Mouse (Mus musculus) cerebellum, adult 11-12 months (tissue): ENCODE data around the gene Adam8.

Experiments used
- DNase-seq: peaks from one replicate; pipeline ENCODE4 v3.0.0; 2022

The Adam8 gene

DNA sequence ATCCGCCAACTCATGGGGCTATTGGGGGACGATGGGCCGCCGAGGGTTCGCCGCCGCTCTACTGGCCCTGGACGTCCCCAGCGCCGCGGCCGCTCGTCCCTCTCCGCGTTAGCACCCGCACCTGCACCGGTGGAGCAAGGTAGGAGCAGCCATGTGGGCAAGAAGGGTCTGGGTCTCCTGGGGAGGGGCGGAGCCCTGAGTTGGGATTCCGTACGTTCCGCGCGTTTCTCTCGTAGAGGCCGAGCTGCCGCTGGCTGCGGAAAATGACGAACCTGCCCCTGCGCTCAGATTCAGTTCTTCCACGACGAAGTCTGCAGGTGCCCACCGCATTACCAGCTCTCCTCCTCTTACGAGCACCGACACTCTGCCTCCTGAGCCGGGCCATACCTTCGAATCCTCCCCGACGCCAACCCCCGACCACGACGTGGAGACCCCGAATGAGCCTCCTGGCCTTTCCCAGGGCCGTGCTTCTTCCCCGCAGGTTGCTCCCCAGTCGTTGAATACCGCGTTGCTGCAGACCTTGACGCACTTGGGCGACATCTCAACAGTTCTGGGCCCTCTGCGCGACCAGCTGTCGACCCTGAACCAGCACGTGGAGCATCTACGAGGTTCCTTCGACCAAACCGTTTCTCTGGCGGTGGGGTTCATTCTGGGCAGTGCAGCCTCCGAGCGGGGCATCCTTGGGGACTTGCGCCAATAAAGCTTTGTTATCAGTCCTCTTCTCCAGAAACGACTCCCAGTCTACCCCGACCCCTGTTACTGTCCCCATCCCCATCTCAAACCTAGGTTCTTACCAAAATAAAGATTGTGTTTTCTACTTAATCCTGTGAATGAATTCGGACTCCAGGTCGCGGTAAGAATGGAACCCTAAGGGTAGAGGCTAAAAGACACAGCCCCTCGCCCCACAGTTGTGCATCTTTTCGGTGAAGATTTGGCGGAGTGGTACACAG is 47.8 kb downstream of the Adam8 start:
- DNase-seq, result no peak

DNA sequence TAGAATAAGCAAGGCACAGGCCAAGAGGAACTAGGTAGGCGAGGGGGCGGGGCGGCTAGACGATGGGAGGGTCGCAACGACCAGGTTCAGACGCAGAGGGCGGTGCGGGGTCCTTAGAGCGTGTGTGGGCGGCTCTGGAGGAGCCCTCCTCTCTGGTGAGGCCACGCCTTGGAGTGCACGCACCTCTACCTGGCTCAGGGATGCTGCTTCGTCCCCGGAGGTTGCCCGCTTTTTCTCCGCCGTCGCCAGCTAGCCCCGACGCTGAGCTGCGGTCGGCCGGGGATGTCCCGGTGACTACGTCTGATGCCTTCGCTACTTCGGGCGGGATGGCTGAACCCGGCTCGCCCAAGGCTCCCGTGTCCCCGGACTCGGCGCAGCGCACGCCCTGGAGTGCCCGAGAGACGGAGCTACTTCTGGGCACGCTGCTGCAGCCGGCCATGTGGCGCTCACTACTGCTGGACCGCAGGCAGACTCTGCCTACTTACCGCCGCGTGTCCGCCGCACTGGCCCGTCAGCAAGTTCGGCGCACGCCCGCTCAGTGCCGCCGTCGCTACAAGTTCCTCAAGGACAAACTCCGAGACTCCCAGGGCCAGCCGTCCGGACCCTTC is 48.6 kb downstream of the Adam8 start, which contains the start of gene Utf1:
Gene Utf1, plus strand, starts transcription at position 116 of the 608 bp plus-strand sequence.
- DNase-seq, result no peak

DNA sequence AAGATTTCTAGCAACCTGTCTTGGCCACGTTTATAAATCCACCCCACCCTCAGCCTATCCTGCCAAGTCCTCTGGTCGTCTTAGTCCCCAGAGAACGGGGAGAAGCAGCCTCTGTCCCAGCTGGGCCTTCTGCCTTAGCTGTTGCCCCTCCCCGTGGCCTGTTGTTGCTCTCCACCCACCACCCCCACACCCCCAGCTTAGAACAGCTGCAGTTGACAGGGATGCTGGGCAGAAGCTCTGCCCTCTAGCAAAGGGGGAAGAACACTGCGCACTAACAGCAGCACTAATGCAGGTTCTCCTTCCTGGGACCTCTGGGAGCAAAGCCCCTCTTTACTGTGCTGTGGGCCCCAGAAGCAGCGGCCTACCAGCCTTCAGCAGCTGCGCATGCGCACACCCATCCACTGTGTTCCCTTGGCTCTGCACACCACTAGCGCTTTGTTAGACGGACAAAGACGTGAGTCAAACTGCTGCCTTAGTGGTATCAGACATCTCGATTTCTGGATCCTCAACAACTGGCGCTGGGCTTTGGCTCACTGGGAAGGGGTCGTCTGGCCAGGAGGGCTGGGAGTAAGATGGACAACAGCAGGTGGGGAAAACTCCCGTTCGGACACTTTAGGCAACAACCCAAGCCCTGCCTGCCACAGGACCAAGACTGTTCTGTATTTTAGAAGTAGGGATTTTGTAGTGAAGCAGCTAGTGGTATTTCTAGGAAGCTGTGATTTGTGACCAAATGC is 51.7 kb downstream of the Adam8 start:
- no peak for DNase-seq

DNA sequence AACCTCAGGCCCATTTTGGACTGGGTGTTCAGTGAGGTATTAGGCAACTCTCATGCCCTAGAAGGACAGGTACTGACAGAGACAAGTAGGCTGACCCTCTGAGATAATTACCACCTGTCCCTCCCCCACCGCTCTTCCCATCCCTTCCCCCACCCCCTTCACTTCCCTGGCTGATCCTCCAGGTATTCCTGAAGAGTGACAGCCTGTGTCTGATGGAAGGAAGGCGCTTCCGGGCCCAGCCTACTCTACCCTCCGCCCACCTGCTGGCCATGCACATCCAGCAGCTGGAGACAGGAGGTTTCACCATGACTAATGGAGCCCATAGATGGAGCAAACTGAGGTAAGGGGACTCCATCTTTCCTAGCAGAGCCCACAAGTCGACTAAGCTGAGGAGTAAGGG is 54.6 kb downstream of the Adam8 start:
- no peak for DNase-seq

DNA sequence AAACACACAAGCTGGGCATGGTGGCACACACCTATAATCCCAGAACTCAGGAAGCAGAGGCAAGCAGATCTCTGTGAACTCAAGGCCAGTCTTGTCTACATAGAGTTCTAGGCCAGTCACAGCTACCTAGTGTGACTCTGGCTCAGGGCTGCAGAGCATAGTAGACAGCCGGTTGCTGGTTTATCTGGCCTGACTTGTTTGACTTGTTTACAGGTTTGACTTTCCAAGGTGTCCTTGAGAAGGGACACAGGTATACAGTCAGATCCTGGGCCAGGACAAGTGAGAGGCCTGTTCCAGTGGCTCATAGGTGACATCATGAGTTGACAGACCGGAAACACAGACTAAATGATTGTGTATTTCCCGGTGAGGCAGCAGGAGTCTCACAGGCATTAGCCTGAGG is 55.2 kb downstream of the Adam8 start:
- DNase-seq, result no peak

DNA sequence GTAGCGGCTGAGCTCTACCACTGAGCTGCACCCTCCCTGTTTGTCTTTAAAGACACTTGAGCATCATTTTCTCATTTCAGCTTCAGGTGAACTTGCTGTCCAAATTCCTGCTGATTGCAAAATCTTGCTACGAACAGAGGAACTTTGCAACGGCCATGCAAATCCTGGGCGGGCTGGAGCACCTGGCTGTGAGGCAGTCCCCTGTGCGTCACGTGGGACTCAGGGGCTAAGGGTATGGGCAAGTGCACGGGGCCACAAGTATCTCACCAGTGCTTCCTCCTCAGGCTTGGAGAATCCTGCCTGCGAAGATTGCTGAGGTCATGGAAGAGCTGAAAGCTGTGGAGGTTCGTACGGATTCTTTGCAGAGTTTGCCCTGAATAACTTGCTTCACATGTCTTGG is 55.7 kb downstream of the Adam8 start:
- no peak for DNase-seq

DNA sequence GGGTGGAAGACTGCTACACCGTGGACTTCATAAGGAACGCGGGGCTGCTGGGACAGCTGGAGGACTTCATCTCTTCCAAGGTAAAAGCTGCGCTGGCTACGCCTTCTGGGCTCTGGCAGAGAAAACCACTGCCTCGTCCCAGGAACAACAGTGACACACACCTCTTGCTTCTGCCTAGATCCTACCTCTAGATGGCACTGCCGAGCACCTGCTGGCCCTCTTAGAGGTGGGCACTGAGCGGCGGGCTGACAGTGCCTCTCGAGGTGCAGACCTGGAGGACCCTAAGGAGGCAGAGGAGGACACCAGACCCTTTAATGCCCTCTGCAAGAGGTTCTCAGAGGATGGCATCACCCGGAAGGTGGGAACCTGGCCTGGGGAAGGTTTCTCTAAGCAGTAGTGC is 61.6 kb downstream of the Adam8 start:
- DNase-seq, result no peak
